Comparison of ENCODE assay signal across 13 mouse cellular contexts in the genomic region with DNA sequence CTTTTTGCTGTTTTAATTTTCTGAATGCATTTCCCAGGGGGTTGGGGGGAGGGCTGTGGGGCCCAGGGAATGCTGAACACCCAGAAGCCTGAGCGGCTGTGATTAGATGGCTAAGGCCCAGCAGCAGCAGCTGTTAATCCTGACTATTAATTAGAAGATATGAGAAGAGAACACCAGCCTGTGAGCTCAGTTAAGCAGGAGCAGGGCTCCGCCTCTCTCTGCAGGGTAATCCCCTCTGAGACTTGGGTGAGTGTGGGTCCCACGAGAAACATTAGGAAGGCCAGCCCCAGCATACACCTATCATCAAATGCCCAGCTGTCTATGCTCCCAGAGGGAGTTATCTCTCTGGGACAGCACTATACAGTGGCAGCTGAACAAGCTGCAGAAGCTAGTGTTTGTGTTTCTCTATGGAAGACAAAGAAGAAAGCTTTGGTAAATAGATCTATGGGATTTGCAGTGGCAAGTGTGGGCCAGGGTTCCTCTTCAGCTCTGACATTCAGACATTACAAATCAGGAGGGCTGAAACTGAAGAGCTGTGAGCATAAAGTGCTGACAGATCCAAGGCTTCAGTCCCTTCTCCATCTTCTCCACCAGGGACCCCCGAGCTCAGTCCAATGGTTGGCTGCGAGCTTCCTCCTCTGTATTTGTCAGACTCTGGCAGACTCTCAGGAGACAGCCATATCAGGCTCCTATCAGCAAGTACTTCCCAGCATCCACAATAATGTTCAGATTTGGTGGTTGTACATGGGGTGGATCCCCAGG.
DNase-seq lines count a peak whose midpoint lies in the region; ATAC-seq lines count a peak whose summit lies in the region.
"Had no signal": no experiment of that assay in that cellular context is flagged by ENCODE, and none has a peak within 500 bp of the region (broad histone marks: within the 10 kb centered on the region; RNA-seq: fewer than 3 reads in every experiment).

No protein-coding gene starts in this region.

- no peaks in the 10 kb centered on the region for H3K9me3 ChIP-seq in forebrain, embryonic 12.5 days
- H3K9me3 ChIP-seq in hindbrain, embryonic 15.5 days = no peaks in the 10 kb centered on the region
- H3K9me3 ChIP-seq in neural tube, embryonic 14.5 days (ENCODE audit: control insufficient read depth, low read length) = no peaks in the 10 kb centered on the region
- H3K9me3 ChIP-seq in intestine, embryonic 15.5 days = no peaks in the 10 kb centered on the region
- H3K9me3 ChIP-seq: liver, embryonic 15.5 days; stomach, embryonic 15.5 days had no signal

- H3K4me1 ChIP-seq in forebrain, embryonic 12.5 days = peaks cover 5% of the 10 kb centered on the region
- H3K4me1 ChIP-seq in hindbrain, embryonic 15.5 days (replicated peaks) = no peaks in the 10 kb centered on the region
- H3K4me1 ChIP-seq in neural tube, embryonic 14.5 days (ENCODE audit: control insufficient read depth, insufficient read depth, low read length) = no peaks in the 10 kb centered on the region
- no peaks in the 10 kb centered on the region for H3K4me1 ChIP-seq in intestine, embryonic 15.5 days (replicated peaks)
- H3K4me1 ChIP-seq: liver, embryonic 15.5 days; stomach, embryonic 15.5 days had no signal

- peak overlapping the region; percentile 61; the same call in 1 of the 2 replicates for H3K27ac ChIP-seq in forebrain, embryonic 12.5 days
- no peak overlapping the region for H3K27ac ChIP-seq in hindbrain, embryonic 15.5 days (replicated peaks)
- H3K27ac ChIP-seq in neural tube, embryonic 14.5 days (ENCODE audit: low read depth, low read length) = no peak overlapping the region
- no peak overlapping the region for H3K27ac ChIP-seq in intestine, embryonic 15.5 days
- H3K27ac ChIP-seq: liver, embryonic 15.5 days; stomach, embryonic 15.5 days had no signal

- no peaks in the 10 kb centered on the region for H3K36me3 ChIP-seq in forebrain, embryonic 12.5 days (replicated peaks)
- no peaks in the 10 kb centered on the region for H3K36me3 ChIP-seq in hindbrain, embryonic 15.5 days
- no peaks in the 10 kb centered on the region for H3K36me3 ChIP-seq in neural tube, embryonic 14.5 days (ENCODE audit: control insufficient read depth, insufficient read depth, low read length)
- H3K36me3 ChIP-seq in intestine, embryonic 15.5 days = no peaks in the 10 kb centered on the region
- H3K36me3 ChIP-seq: liver, embryonic 15.5 days; stomach, embryonic 15.5 days had no signal

- H3K4me2 ChIP-seq in forebrain, embryonic 12.5 days = no peak overlapping the region
- H3K4me2 ChIP-seq in hindbrain, embryonic 15.5 days = no peak overlapping the region
- H3K4me2 ChIP-seq in neural tube, embryonic 14.5 days (ENCODE audit: low read depth, low read length) = no peak overlapping the region
- H3K4me2 ChIP-seq in intestine, embryonic 15.5 days (replicated peaks) = no peak overlapping the region
- H3K4me2 ChIP-seq: liver, embryonic 15.5 days; stomach, embryonic 15.5 days had no signal

- H3K27me3 ChIP-seq in forebrain, embryonic 12.5 days = no peaks in the 10 kb centered on the region
- H3K27me3 ChIP-seq in hindbrain, embryonic 15.5 days = no peaks in the 10 kb centered on the region
- H3K27me3 ChIP-seq in neural tube, embryonic 14.5 days (ENCODE audit: control insufficient read depth, insufficient read depth, low read length) = no peaks in the 10 kb centered on the region
- H3K27me3 ChIP-seq in intestine, embryonic 15.5 days (replicated peaks) = no peaks in the 10 kb centered on the region
- H3K27me3 ChIP-seq: liver, embryonic 15.5 days; stomach, embryonic 15.5 days had no signal

- WGBS in forebrain, embryonic 12.5 days = 40% methylated on average over 5 of the region's 5 CpGs
- WGBS in hindbrain, embryonic 15.5 days = 53% methylated on average over 5 of the region's 5 CpGs
- 56% methylated on average over 5 of the region's 5 CpGs for WGBS in neural tube, embryonic 14.5 days
- 53% methylated on average over 5 of the region's 5 CpGs for WGBS in intestine, embryonic 15.5 days

- no peak overlapping the region for H3K4me3 ChIP-seq in forebrain, embryonic 12.5 days (replicated peaks)
- no peak overlapping the region for H3K4me3 ChIP-seq in hindbrain, embryonic 15.5 days
- H3K4me3 ChIP-seq in neural tube, embryonic 14.5 days (ENCODE audit: low read depth, low read length) = no peak overlapping the region
- H3K4me3 ChIP-seq in intestine, embryonic 15.5 days (replicated peaks) = no peak overlapping the region
- H3K4me3 ChIP-seq: liver, embryonic 15.5 days; stomach, embryonic 15.5 days had no signal

- peak; percentile 77 for ATAC-seq in forebrain, embryonic 12.5 days (ENCODE audit: low FRiP score)
- peak; percentile 59; the same call in 1 of the 2 replicates for ATAC-seq in hindbrain, embryonic 15.5 days (ENCODE audit: low FRiP score, low read depth)
- ATAC-seq in neural tube, embryonic 14.5 days (ENCODE audit: low read depth) = peak; percentile 58; the same call in 1 of the 2 replicates
- ATAC-seq in intestine, embryonic 15.5 days = no peak

- peak; percentile 3 to 9 for DNase-seq in layer of hippocampus, postnatal 14 days (ENCODE audit: low spot score in 2 of 2)
- DNase-seq in layer of hippocampus, postnatal 25 days (ENCODE audit: extremely low spot score in 1 of 2, low spot score in 1 of 2) = no peak
- no peak for DNase-seq in gastrocnemius, adult 18-20 months (ENCODE audit: low spot score)
- DNase-seq: adrenal gland, postnatal 14 days; cerebellum, adult 11 months; kidney, adult 8-10 months; thymus, postnatal 4 days had no signal

- H3K9ac ChIP-seq in forebrain, embryonic 12.5 days = no peak overlapping the region
- H3K9ac ChIP-seq in hindbrain, embryonic 15.5 days = no peak overlapping the region
- H3K9ac ChIP-seq in neural tube, embryonic 14.5 days (replicated peaks; ENCODE audit: low read depth, low read length) = no peak overlapping the region
- H3K9ac ChIP-seq in intestine, embryonic 15.5 days = no peak overlapping the region
- H3K9ac ChIP-seq: liver, embryonic 15.5 days; stomach, embryonic 15.5 days had no signal

Comparison
In these comparisons a context has a peak if more than half of its experiments do, and no peak if none do; other contexts are left out.
1. DNase-seq: peak in layer of hippocampus, postnatal 14 days (2 of 2); none in layer of hippocampus, postnatal 25 days (0 of 2) and gastrocnemius, adult 18-20 months (single experiment).